Comparison of ENCODE assay signal across 18 mouse cellular contexts in the genomic region with DNA sequence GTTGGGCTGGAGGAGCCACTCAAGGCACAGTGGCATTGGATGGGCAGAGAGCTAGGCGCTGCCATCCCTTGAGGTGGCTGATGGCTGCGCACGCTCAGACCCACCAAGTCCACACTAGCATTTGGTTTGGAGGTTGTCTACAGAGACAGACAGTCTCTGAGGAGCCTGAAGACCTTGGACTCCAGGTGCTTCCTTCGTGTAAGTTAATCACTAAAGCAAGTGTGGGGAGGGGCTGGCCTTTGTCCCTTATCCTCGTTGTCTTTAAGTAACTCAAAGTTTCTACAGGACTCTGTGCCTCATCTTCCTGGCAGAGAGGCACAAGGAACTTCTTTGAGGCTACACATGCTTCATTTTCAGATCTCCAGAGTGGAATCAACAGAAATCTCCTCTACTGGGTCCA. TPM values are rescaled to one million over a fixed set of nuclear protein-coding genes. Genes with fewer than 3 reads are reported as not detected.
"Had no signal": no experiment of that assay in that cellular context is flagged by ENCODE, and none has a peak within 500 bp of the region (broad histone marks: within the 10 kb centered on the region; RNA-seq: fewer than 3 reads in every experiment).

No protein-coding gene starts in this region.

- H3K4me1 ChIP-seq: liver, embryonic 15.5 days; lung, embryonic 15.5 days; megakaryocyte, embryonic 14.5 days; midbrain, embryonic 15.5 days; neural tube, embryonic 12.5 days; stomach, embryonic 15.5 days had no signal

- H3K4me2 ChIP-seq: liver, embryonic 15.5 days; lung, embryonic 15.5 days; midbrain, embryonic 11.5 days; midbrain, embryonic 15.5 days; neural tube, embryonic 12.5 days; stomach, embryonic 15.5 days had no signal

- ATAC-seq: liver, postnatal 0 days; lung, postnatal 0 days; midbrain, embryonic 15.5 days had no signal

- H3K9ac ChIP-seq: liver, embryonic 15.5 days; liver, postnatal 0 days; lung, embryonic 15.5 days; midbrain, embryonic 15.5 days; neural tube, embryonic 12.5 days; stomach, embryonic 15.5 days had no signal

- H3K36me3 ChIP-seq: liver, embryonic 15.5 days; lung, embryonic 15.5 days; midbrain, embryonic 15.5 days; neural tube, embryonic 12.5 days; stomach, embryonic 15.5 days had no signal

- H3K27me3 ChIP-seq: liver, embryonic 15.5 days; lung, embryonic 15.5 days; midbrain, embryonic 15.5 days; neural tube, embryonic 12.5 days; stomach, embryonic 15.5 days had no signal

- H3K9me3 ChIP-seq: liver, embryonic 15.5 days; lung, embryonic 15.5 days; megakaryocyte, embryonic 14.5 days; midbrain, embryonic 15.5 days; neural tube, embryonic 12.5 days; stomach, embryonic 15.5 days had no signal

- DNase-seq: liver, postnatal 0 days; lung, adult 2 months; lung, postnatal 14 days; lung, postnatal 36 days; right cerebral cortex, postnatal 14 days; thymus, adult 2 months; thymus, postnatal 25 days; thymus, postnatal 4 days had no signal

- H3K4me3 ChIP-seq: liver, embryonic 15.5 days; lung, embryonic 15.5 days; megakaryocyte, embryonic 14.5 days; midbrain, embryonic 15.5 days; neural tube, embryonic 12.5 days; stomach, embryonic 15.5 days had no signal

- H3K27ac ChIP-seq: liver, embryonic 15.5 days; lung, embryonic 15.5 days; macrophage; midbrain, embryonic 15.5 days; neural tube, embryonic 12.5 days; stomach, embryonic 15.5 days; stomach, postnatal 0 days had no signal

RNA-seq across cellular contexts. Expression of gene Ak5, which starts 29.9 kb away (rescaled TPM):
- polyA plus RNA-seq: macrophage had no signal
